Mouse (Mus musculus) ES-Bruce4 (cell line): Measurements from ENCODE around the gene Il13.

Experiments used
- CTCF ChIP-seq: IDR thresholded peaks from one replicate; pipeline ENCODE4 v1.8.1; 2011; ENCODE audit warnings: low read depth, low read length
- EP300 ChIP-seq: IDR thresholded peaks from 2 replicates; pipeline ENCODE4 v1.6.1; 2011; ENCODE audit warnings: low read depth, low read length; ENCODE audit not compliant: insufficient read depth
- POLR2A ChIP-seq: IDR thresholded peaks from one replicate; pipeline ENCODE4 v1.8.1; 2011; ENCODE audit warnings: low read length; ENCODE audit not compliant: insufficient read depth

DNA sequence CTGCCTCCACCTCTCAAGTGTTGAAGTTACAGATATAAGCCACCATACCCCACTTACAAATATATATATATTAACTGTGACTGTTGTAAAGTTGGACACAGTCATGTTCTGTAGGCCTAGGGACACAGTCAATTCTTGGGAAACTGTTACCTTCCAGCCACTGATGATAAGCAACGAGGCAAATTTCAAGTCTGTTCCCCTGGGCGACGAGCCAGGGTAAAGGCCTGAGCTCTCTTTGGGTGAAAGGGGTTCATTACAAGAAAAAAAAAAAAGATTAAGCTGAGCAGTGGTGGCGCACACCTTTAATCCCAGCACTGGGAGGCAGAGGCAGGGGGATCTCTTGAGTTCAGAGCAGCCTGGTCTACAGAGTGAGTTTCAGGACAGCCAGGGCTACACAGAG is 14.4 kb downstream of the Il13 start:
- TF ChIP-seq CTCF (no peak), POLR2A (no peak), EP300 (no peak)
